Mouse (Mus musculus): Measurements from ENCODE around the gene Tmprss11e. TPM values are rescaled to one million over a fixed set of nuclear protein-coding genes. Genes with fewer than 3 reads are reported as not detected.

Tmprss11e gene
- polyA plus RNA-seq (2012; rRNA removed), result not detected in 2 replicates

- WGBS, result 64% methylated on average over 4 of the region's 4 CpGs
- H3K27me3 ChIP-seq (replicated peaks; ENCODE audit: control insufficient read depth, insufficient read depth, low read length), result no peaks in the 10 kb centered on the region
- TF ChIP-seq POLR2A (IDR thresholded peaks at IDR 0.05; ENCODE audit: low read depth, low read length), result no peak
- TF ChIP-seq CTCF (conservative IDR thresholded peaks at IDR 0.05; ENCODE audit: insufficient read depth, insufficient read length, low read depth, low read length), result no peak
- DNase-seq, result no peak
- H3K27ac ChIP-seq (ENCODE audit: insufficient read depth, low read depth, low read length), result no peak within 1 kb of the TSS
- no peak within 1 kb of the TSS for H3K4me3 ChIP-seq (ENCODE audit: insufficient read depth, low read depth, low read length)
- no peaks in the 10 kb centered on the region for H3K4me1 ChIP-seq (ENCODE audit: control insufficient read depth, insufficient read depth, low read length)
- no peaks in the 10 kb centered on the region for H3K36me3 ChIP-seq (ENCODE audit: control insufficient read depth, insufficient read depth, low read length)
Observed at GRCm38 (mm10) chr5:86745715-86746114, at the start of gene Tmprss11e. Tmprss11e (minus strand) TSS chr5:86745815.

DNA sequence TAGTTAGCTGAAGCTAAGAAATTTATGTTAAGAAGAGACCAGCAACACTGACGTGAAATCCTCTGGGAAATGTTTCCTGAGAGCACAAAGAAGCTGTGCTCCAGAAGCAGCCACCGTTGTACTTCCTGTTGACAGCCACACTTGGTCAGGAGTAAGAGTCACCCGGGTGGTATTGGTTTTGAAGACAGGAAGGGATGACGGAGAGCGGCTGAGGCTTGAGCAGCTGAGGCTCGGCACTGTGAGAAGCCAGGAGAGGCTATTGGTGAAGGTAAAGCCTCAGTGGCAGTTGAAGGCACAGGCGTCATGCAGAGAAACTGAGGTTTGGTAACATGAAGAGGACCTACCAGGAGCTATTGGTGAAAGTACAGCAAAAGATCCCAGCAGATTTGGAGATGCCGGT, 47.2 kb upstream of the Tmprss11e start:
- WGBS, result 66% methylated on average over 8 of the region's 8 CpGs
- H3K4me1 ChIP-seq (ENCODE audit: control insufficient read depth, insufficient read depth, low read length), result no peaks in the 10 kb centered on the region
- H3K27me3 ChIP-seq (replicated peaks; ENCODE audit: control insufficient read depth, insufficient read depth, low read length), result no peaks in the 10 kb centered on the region
- no peaks in the 10 kb centered on the region for H3K36me3 ChIP-seq (ENCODE audit: control insufficient read depth, insufficient read depth, low read length)
- DNase-seq, result peak; percentile 14
- H3K4me3 ChIP-seq (ENCODE audit: insufficient read depth, low read depth, low read length), result no peak overlapping the region
- TF ChIP-seq POLR2A (IDR thresholded peaks at IDR 0.05; ENCODE audit: low read depth, low read length) (no peak), CTCF (conservative IDR thresholded peaks at IDR 0.05; ENCODE audit: insufficient read depth, insufficient read length, low read depth, low read length) (no peak)
- H3K27ac ChIP-seq (ENCODE audit: insufficient read depth, low read depth, low read length), result no peak overlapping the region

DNA sequence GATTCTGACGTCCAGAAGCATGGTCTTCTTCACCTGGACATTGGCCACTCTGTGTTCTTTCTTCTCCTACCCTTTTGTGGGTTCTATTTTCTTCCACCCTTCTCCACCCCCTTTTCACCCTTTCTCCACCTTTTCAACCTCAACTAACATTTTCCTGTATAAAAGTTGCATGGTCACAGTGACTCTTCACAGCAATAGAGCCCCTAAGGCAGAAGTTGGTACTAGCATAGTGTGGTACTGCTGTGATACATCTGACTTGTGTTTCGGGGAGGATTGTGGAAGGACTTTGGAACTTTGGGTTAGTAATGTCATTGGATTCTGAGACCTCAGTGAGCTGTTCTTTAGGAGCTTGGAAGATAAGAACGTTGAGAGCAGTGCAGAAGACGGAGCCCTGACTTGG, 46.6 kb upstream of the Tmprss11e start:
- Histone ChIP-seq H3K4me1 (ENCODE audit: control insufficient read depth, insufficient read depth, low read length) (no peaks in the 10 kb centered on the region), H3K36me3 (ENCODE audit: control insufficient read depth, insufficient read depth, low read length) (no peaks in the 10 kb centered on the region), H3K27me3 (replicated peaks; ENCODE audit: control insufficient read depth, insufficient read depth, low read length) (no peaks in the 10 kb centered on the region), H3K4me3 (ENCODE audit: insufficient read depth, low read depth, low read length) (no peak overlapping the region), H3K27ac (ENCODE audit: insufficient read depth, low read depth, low read length) (no peak overlapping the region)
- WGBS, result 57% methylated on average over 4 of the region's 4 CpGs
- DNase-seq, result no peak
- no peak for TF ChIP-seq CTCF (conservative IDR thresholded peaks at IDR 0.05; ENCODE audit: insufficient read depth, insufficient read length, low read depth, low read length)
- TF ChIP-seq POLR2A (IDR thresholded peaks at IDR 0.05; ENCODE audit: low read depth, low read length), result no peak

- no peaks in the 10 kb centered on the region for H3K4me1 ChIP-seq (ENCODE audit: control insufficient read depth, insufficient read depth, low read length)
- no peak overlapping the region for H3K4me3 ChIP-seq (ENCODE audit: insufficient read depth, low read depth, low read length)
- no peaks in the 10 kb centered on the region for H3K36me3 ChIP-seq (ENCODE audit: control insufficient read depth, insufficient read depth, low read length)
- no peak for TF ChIP-seq POLR2A (IDR thresholded peaks at IDR 0.05; ENCODE audit: low read depth, low read length)
- no peak for TF ChIP-seq CTCF (conservative IDR thresholded peaks at IDR 0.05; ENCODE audit: insufficient read depth, insufficient read length, low read depth, low read length)
- 36% methylated on average over 2 of the region's 2 CpGs for WGBS
- no peak overlapping the region for H3K27ac ChIP-seq (ENCODE audit: insufficient read depth, low read depth, low read length)
- DNase-seq, result no peak
- H3K27me3 ChIP-seq (replicated peaks; ENCODE audit: control insufficient read depth, insufficient read depth, low read length), result no peaks in the 10 kb centered on the region
Observed at GRCm38 (mm10) chr5:86789954-86790353, 44.3 kb upstream of the Tmprss11e start.

DNA sequence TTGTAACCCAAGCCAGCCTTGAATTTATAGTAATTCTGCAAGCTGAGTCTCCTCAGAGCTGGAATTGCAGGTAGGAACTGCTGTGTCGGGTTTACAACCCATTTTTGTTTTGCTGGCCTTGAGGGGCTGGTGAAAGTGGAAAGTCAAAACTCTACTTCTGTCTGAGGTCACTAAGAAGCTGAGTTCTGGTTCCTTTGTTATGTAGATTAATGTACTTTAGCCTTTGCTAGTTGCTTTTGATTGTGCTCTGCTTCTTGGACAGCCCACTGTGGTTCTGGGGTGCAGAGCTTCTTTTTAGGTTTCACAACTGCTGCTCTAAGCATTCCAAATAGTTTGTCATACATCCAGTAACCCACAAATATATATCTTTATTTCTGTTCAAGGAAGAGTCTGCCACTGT, 41.2 kb upstream of the Tmprss11e start:
- H3K4me3 ChIP-seq (ENCODE audit: insufficient read depth, low read depth, low read length), result no peak overlapping the region
- no peaks in the 10 kb centered on the region for H3K36me3 ChIP-seq (ENCODE audit: control insufficient read depth, insufficient read depth, low read length)
- no peak overlapping the region for H3K27ac ChIP-seq (ENCODE audit: insufficient read depth, low read depth, low read length)
- WGBS, result 42% methylated on average over 1 of the region's 1 CpGs
- no peaks in the 10 kb centered on the region for H3K4me1 ChIP-seq (ENCODE audit: control insufficient read depth, insufficient read depth, low read length)
- H3K27me3 ChIP-seq (replicated peaks; ENCODE audit: control insufficient read depth, insufficient read depth, low read length), result no peaks in the 10 kb centered on the region
- DNase-seq, result no peak
- TF ChIP-seq POLR2A (IDR thresholded peaks at IDR 0.05; ENCODE audit: low read depth, low read length), result no peak
- TF ChIP-seq CTCF (conservative IDR thresholded peaks at IDR 0.05; ENCODE audit: insufficient read depth, insufficient read length, low read depth, low read length), result no peak

DNA sequence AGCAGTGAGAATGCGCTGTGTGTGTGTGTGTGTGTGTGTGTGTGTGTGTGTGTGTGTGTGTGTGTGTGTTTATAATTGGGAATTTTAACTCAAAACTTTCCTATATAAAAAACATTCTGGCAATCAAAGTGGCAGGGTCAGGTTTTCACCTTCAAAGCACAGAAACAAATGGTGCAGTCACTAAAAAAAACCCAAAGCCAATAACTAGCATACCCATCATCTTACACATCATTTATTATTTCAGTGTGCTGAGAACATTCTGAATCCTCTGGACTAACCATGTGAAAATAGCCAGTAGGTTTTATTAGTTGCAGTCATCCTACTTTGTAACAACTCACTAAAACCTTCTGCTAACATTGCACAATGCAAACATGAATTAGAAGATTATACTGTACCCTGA, 38.6 kb upstream of the Tmprss11e start:
- TF ChIP-seq CTCF (conservative IDR thresholded peaks at IDR 0.05; ENCODE audit: insufficient read depth, insufficient read length, low read depth, low read length) (no peak), POLR2A (IDR thresholded peaks at IDR 0.05; ENCODE audit: low read depth, low read length) (no peak)
- no peak for DNase-seq
- Histone ChIP-seq H3K27ac (ENCODE audit: insufficient read depth, low read depth, low read length) (no peak overlapping the region), H3K27me3 (replicated peaks; ENCODE audit: control insufficient read depth, insufficient read depth, low read length) (no peaks in the 10 kb centered on the region), H3K4me1 (ENCODE audit: control insufficient read depth, insufficient read depth, low read length) (no peaks in the 10 kb centered on the region), H3K4me3 (ENCODE audit: insufficient read depth, low read depth, low read length) (no peak overlapping the region), H3K36me3 (ENCODE audit: control insufficient read depth, insufficient read depth, low read length) (no peaks in the 10 kb centered on the region)
- 77% methylated on average over 1 of the region's 1 CpGs for WGBS

- H3K36me3 ChIP-seq (ENCODE audit: control insufficient read depth, insufficient read depth, low read length), result no peaks in the 10 kb centered on the region
- no peak overlapping the region for H3K4me3 ChIP-seq (ENCODE audit: insufficient read depth, low read depth, low read length)
- no peaks in the 10 kb centered on the region for H3K27me3 ChIP-seq (replicated peaks; ENCODE audit: control insufficient read depth, insufficient read depth, low read length)
- TF ChIP-seq CTCF (conservative IDR thresholded peaks at IDR 0.05; ENCODE audit: insufficient read depth, insufficient read length, low read depth, low read length) (no peak), POLR2A (IDR thresholded peaks at IDR 0.05; ENCODE audit: low read depth, low read length) (no peak)
- DNase-seq, result no peak
- no peak overlapping the region for H3K27ac ChIP-seq (ENCODE audit: insufficient read depth, low read depth, low read length)
- 64% methylated on average over 8 of the region's 8 CpGs for WGBS
- H3K4me1 ChIP-seq (ENCODE audit: control insufficient read depth, insufficient read depth, low read length), result no peaks in the 10 kb centered on the region
Observed at GRCm38 (mm10) chr5:86783059-86783458, 37.4 kb upstream of the Tmprss11e start.

GRCm38 (mm10) chr5:86778471-86778870, 32.9 kb upstream of the Tmprss11e start:
- no peaks in the 10 kb centered on the region for H3K36me3 ChIP-seq (ENCODE audit: control insufficient read depth, insufficient read depth, low read length)
- H3K4me3 ChIP-seq (ENCODE audit: insufficient read depth, low read depth, low read length), result no peak overlapping the region
- no peak overlapping the region for H3K27ac ChIP-seq (ENCODE audit: insufficient read depth, low read depth, low read length)
- no peaks in the 10 kb centered on the region for H3K4me1 ChIP-seq (ENCODE audit: control insufficient read depth, insufficient read depth, low read length)
- 51% methylated on average over 1 of the region's 1 CpGs for WGBS
- peak; percentile 42 for DNase-seq
- no peaks in the 10 kb centered on the region for H3K27me3 ChIP-seq (replicated peaks; ENCODE audit: control insufficient read depth, insufficient read depth, low read length)
- no peak for TF ChIP-seq POLR2A (IDR thresholded peaks at IDR 0.05; ENCODE audit: low read depth, low read length)
